Mouse (Mus musculus) MEL (cell line): ENCODE results near the gene Zfand2b. TPM values are rescaled to one million over a fixed set of nuclear protein-coding genes. Genes with fewer than 3 reads are reported as not detected.

Experiments
- DNase-seq: peaks from one replicate; pipeline ENCODE4 v3.0.0; 2011; ENCODE audit warnings: low read depth, low spot score
- H3K27ac ChIP-seq: 2 replicates; pipeline ENCODE4 v1.5.1; 2012; ENCODE audit warnings: low read depth, mild to moderate bottlenecking, control low read depth, low read length, moderate library complexity; ENCODE audit not compliant: control insufficient read depth
- H3K27me3 ChIP-seq, 2 experiments: fragments of 150-350 bp in 1 of 2; sonication (generic) in 1 of 2; 2 replicates each; pipeline ENCODE4 v1.6.1; 2012; ENCODE audit warnings: low read length in 2 of 2, mild to moderate bottlenecking in 2 of 2, improper control_type of control experiment in 1 of 2, moderate library complexity in 1 of 2; ENCODE audit not compliant: insufficient read depth in 2 of 2, control insufficient read depth in 1 of 2
- H3K36me3 ChIP-seq, 2 experiments: 2 replicates each; pipeline ENCODE4 v1.6.1; 2012 to 2014; ENCODE audit warnings: low read length in 2 of 2, improper control_type of control experiment in 1 of 2, inconsistent platforms in 1 of 2, mild to moderate bottlenecking in 1 of 2; ENCODE audit not compliant: insufficient read depth in 2 of 2, control insufficient read depth in 1 of 2
- H3K4me1 ChIP-seq, 2 experiments: fragments of 150-350 bp in 1 of 2; sonication (generic) in 1 of 2; 2 replicates each; pipeline ENCODE4 v1.6.1; 2012; ENCODE audit warnings: low read length in 2 of 2, improper control_type of control experiment in 1 of 2, mild to moderate bottlenecking in 1 of 2; ENCODE audit not compliant: insufficient read depth in 2 of 2, control insufficient read depth in 1 of 2
- H3K4me3 ChIP-seq, 2 experiments: fragments of 150-350 bp in 1 of 2; sonication (generic) in 1 of 2; 2 replicates each; pipeline ENCODE4 v1.5.1; 2012; ENCODE audit warnings: low read depth in 2 of 2, low read length in 2 of 2, mild to moderate bottlenecking in 2 of 2, moderate library complexity in 2 of 2, control low read depth in 1 of 2, improper control_type of control experiment in 1 of 2; ENCODE audit not compliant: control insufficient read depth in 1 of 2, insufficient read depth in 1 of 2
- H3K79me2 ChIP-seq: 2 replicates; pipeline ENCODE4 v1.6.1; 2012; ENCODE audit warnings: mild to moderate bottlenecking, low read length, moderate library complexity; ENCODE audit not compliant: control insufficient read depth, poor library complexity, insufficient read depth
- H3K9ac ChIP-seq: 2 replicates; pipeline ENCODE4 v1.6.1; 2012; ENCODE audit warnings: low read depth, mild to moderate bottlenecking, control low read depth, low read length, moderate library complexity; ENCODE audit not compliant: control insufficient read depth, poor library complexity, severe bottlenecking
- H3K9me3 ChIP-seq: fragments of 150-350 bp; sonication (generic); replicated peaks from 2 replicates; pipeline ENCODE4 v1.6.1; 2012; ENCODE audit warnings: mild to moderate bottlenecking, low read length, improper control_type of control experiment, moderate library complexity; ENCODE audit not compliant: insufficient read depth
- CHD2 ChIP-seq: IDR thresholded peaks from 2 replicates; pipeline ENCODE4 v1.6.1; 2011; ENCODE audit warnings: low read length, improper control_type of control experiment
- E2F4 ChIP-seq: IDR thresholded peaks from 2 replicates; pipeline ENCODE4 v1.6.1; 2011; ENCODE audit warnings: low read depth, low read length, improper control_type of control experiment, borderline replicate concordance
- GABPA ChIP-seq: IDR thresholded peaks from 2 replicates; pipeline ENCODE4 v1.6.1; 2012; ENCODE audit warnings: low read depth, mild to moderate bottlenecking, inconsistent platforms, low read length, improper control_type of control experiment, moderate library complexity
- GATA1 ChIP-seq: IDR thresholded peaks from 2 replicates; pipeline ENCODE4 v1.6.1; 2011; ENCODE audit warnings: low read depth, low read length, improper control_type of control experiment
- HCFC1 ChIP-seq: IDR thresholded peaks from 2 replicates; pipeline ENCODE4 v1.6.1; 2012; ENCODE audit warnings: low read depth, mild to moderate bottlenecking, inconsistent platforms, low read length, improper control_type of control experiment, moderate library complexity
- JUND ChIP-seq: IDR thresholded peaks from 2 replicates; pipeline ENCODE4 v1.6.1; 2011; ENCODE audit warnings: low read depth, mild to moderate bottlenecking, improper control_type of control experiment, low read length
- KAT2A ChIP-seq: conservative IDR thresholded peaks from 2 replicates; pipeline ENCODE4 v1.6.1; 2012; ENCODE audit warnings: low read depth, low read length, improper control_type of control experiment, inconsistent platforms
- MAFK ChIP-seq: IDR thresholded peaks from 2 replicates; pipeline ENCODE4 v1.6.1; 2011; ENCODE audit warnings: low read depth, mild to moderate bottlenecking, low read length, improper control_type of control experiment, borderline replicate concordance
- MAX ChIP-seq: IDR thresholded peaks from 2 replicates; pipeline ENCODE4 v1.6.1; 2011; ENCODE audit warnings: low read length, improper control_type of control experiment
- MEF2A ChIP-seq: IDR thresholded peaks from 2 replicates; pipeline ENCODE4 v1.6.1; 2014; ENCODE audit warnings: low read depth, mild to moderate bottlenecking, inconsistent platforms, low read length, improper control_type of control experiment; ENCODE audit not compliant: poor library complexity, insufficient replicate concordance, severe bottlenecking; ENCODE audit errors: extremely low read depth
- MYB ChIP-seq: IDR thresholded peaks from 2 replicates; pipeline ENCODE4 v1.6.1; 2011; ENCODE audit warnings: mild to moderate bottlenecking, low read depth, low read length, improper control_type of control experiment
- MYC ChIP-seq: IDR thresholded peaks from 2 replicates; pipeline ENCODE4 v1.6.1; 2011; ENCODE audit warnings: low read depth, mild to moderate bottlenecking, low read length, improper control_type of control experiment, moderate library complexity
- NRF1 ChIP-seq: IDR thresholded peaks from 2 replicates; pipeline ENCODE4 v1.6.1; 2014; ENCODE audit warnings: low read depth, mild to moderate bottlenecking, inconsistent platforms, low read length, improper control_type of control experiment, moderate library complexity; ENCODE audit not compliant: poor library complexity, insufficient read depth, severe bottlenecking
- POLR2A ChIP-seq, 2 experiments: IDR thresholded peaks; 2 replicates each; pipeline ENCODE4 v1.6.1; 2011 to 2012; ENCODE audit warnings: low read length in 2 of 2, mild to moderate bottlenecking in 2 of 2, control low read depth in 1 of 2, improper control_type of control experiment in 1 of 2, low read depth in 1 of 2, moderate library complexity in 1 of 2; ENCODE audit not compliant: control insufficient read depth in 1 of 2, insufficient read depth in 1 of 2, poor library complexity in 1 of 2
- POLR2AphosphoS2 ChIP-seq: IDR thresholded peaks from 2 replicates; pipeline ENCODE4 v1.6.1; 2011; ENCODE audit warnings: low read length, improper control_type of control experiment
- POLR2AphosphoS5 ChIP-seq: IDR thresholded peaks from 2 replicates; pipeline ENCODE4 v1.6.1; 2012; ENCODE audit warnings: low read depth, borderline replicate concordance, mild to moderate bottlenecking, inconsistent platforms, low read length, moderate library complexity, mixed read lengths
- RAD21 ChIP-seq: IDR thresholded peaks from 2 replicates; pipeline ENCODE4 v1.6.1; 2011; ENCODE audit warnings: mild to moderate bottlenecking, low read depth, low read length, improper control_type of control experiment
- RCOR1 ChIP-seq: IDR thresholded peaks from 2 replicates; pipeline ENCODE4 v1.6.1; 2012; ENCODE audit warnings: low read depth, mild to moderate bottlenecking, inconsistent platforms, low read length, improper control_type of control experiment
- SIN3A ChIP-seq: IDR thresholded peaks from 2 replicates; pipeline ENCODE4 v1.6.1; 2012; ENCODE audit warnings: low read length, improper control_type of control experiment, inconsistent platforms
- UBTF ChIP-seq: IDR thresholded peaks from 2 replicates; pipeline ENCODE4 v1.6.1; 2012; ENCODE audit warnings: low read depth, mild to moderate bottlenecking, inconsistent platforms, low read length, improper control_type of control experiment, moderate library complexity, borderline replicate concordance; ENCODE audit not compliant: insufficient read depth
- ZC3H11A ChIP-seq: IDR thresholded peaks from 2 replicates; pipeline ENCODE4 v1.6.1; 2012; ENCODE audit warnings: low read depth, mild to moderate bottlenecking, inconsistent platforms, low read length, improper control_type of control experiment
- ZMIZ1 ChIP-seq: IDR thresholded peaks from 2 replicates; pipeline ENCODE4 v1.6.1; 2012; ENCODE audit warnings: low read depth, mild to moderate bottlenecking, inconsistent platforms, low read length, improper control_type of control experiment, moderate library complexity
- ZNF384 ChIP-seq: IDR thresholded peaks from 2 replicates; pipeline ENCODE4 v1.6.1; 2012; ENCODE audit warnings: low read depth, mild to moderate bottlenecking, inconsistent platforms, low read length, improper control_type of control experiment
- polyA plus RNA-seq, 2 experiments: library from polyadenylated mRNA; stranded (reverse) in 1 of 2; unstranded in 1 of 2; fragments of >175 nt in 1 of 2; fragments of >200 nt in 1 of 2; gene quantifications; 2 replicates each; pipeline versions ENCODE4 v1.2.1 to v1.2.4; 2012; ENCODE audit warnings: low replicate concordance in 2 of 2, low read depth in 1 of 2; ENCODE audit not compliant: insufficient read length in 2 of 2, insufficient read depth in 1 of 2, missing spikeins in 1 of 2
- total RNA-seq: library from RNA; depleted of rRNA; stranded (reverse); fragments of 300-350 nt; gene quantifications from 2 replicates; pipeline ENCODE4 v1.2.3, GENCODE M21; 2012

Zfand2b gene
- total and polyA plus RNA-seq, 3 experiments: 15.0 to 18.3 TPM; not detected in 1

DNA sequence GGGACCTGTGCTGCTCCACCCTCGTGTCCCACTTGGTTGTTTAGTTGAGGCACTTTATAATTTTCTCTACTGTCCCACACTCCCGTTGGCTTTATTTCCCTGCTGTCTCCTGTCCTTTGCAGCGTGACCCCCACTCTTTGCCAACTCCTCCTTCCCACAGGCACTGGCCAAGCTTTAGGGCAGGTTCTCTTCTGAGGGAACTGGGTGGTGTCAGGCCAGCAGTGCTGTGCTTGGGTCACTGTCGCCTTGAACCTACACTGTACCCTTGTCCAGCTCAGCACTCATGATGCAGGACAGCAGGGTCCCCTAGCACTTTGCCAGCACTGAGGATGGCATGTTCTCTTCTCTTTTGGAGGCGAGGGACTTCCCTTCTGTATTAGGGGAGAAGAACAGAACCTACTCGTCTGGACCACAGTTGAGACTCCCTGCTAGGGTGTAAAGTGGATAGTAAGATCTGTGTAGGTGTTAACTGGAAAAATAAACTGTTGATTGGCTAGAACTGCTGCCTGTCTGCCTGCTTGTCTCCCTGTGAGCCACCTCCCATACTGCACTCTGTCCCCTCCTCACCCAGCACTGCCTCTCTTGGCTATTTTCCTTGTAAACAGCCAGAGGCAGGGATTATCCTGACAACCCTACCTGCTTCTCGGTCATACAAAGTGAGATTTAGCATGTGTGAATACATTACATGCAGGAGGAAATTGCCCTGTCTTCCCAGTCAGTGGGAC, 20.9 kb upstream of the Zfand2b start:
- Histone ChIP-seq H3K27me3 (no peaks in the 10 kb centered on the region), H3K4me1 (peaks cover 0 to 2% of the 10 kb centered on the region in 2 experiments; a peak in 2 of 4 replicates), H3K9me3 (no peaks in the 10 kb centered on the region), H3K9ac (no peak overlapping the region), H3K79me2 (peaks cover 16% of the 10 kb centered on the region), H3K4me3 (no peak overlapping the region), H3K27ac (no peak overlapping the region), H3K36me3 (no peaks in the 10 kb centered on the region; a peak in 2 of 4 replicates)
- TF ChIP-seq ZMIZ1 (no peak), UBTF (no peak), SIN3A (no peak), HCFC1 (no peak), ZNF384 (no peak), MAFK (no peak), CHD2 (no peak), GATA1 (no peak), MEF2A (no peak), E2F4 (no peak), ZC3H11A (no peak), POLR2AphosphoS5 (no peak), MYC (no peak), POLR2A (IDR thresholded peaks at IDR 0.05; ENCODE audit: control insufficient read depth in 1 of 2, insufficient read depth in 1 of 2, low read depth in 1 of 2, low read length in 2 of 2, poor library complexity in 1 of 2) (no peak), MYB (no peak), KAT2A (no peak), JUND (no peak), RCOR1 (no peak), NRF1 (no peak)
- DNase-seq: no peak

DNA sequence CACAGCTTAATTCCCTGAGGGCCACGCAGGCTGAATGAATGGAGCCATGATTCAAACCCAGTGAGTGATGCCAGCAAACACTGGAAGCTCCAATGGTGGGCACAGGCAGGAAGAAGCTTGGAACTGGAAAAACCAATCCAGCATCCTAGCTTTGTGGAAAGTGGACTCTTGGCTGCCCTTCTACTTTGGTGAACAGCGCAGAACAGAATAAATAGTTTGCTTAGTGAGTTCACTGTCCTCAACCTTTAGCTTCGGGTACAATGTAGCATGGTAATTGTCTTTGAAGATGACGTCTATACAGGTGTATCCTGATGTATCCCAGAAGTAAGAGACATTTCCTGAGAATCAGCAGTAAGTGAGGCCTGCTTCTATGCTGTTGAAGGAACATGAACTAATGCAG, 19.7 kb upstream of the Zfand2b start:
- DNase-seq: no peak
- Histone ChIP-seq H3K79me2 (peaks cover 7% of the 10 kb centered on the region), H3K27ac (no peak overlapping the region), H3K27me3 (no peaks in the 10 kb centered on the region), H3K9ac (no peak overlapping the region), H3K4me3 (no peak overlapping the region), H3K36me3 (no peaks in the 10 kb centered on the region; a peak in 1 of 4 replicates), H3K9me3 (no peaks in the 10 kb centered on the region), H3K4me1 (no peaks in the 10 kb centered on the region; a peak in 1 of 4 replicates)
- TF ChIP-seq ZNF384: no peak
- no peak for TF ChIP-seq RAD21
- TF ChIP-seq MYC: no peak
- TF ChIP-seq GABPA: no peak
- TF ChIP-seq MYB: no peak
- TF ChIP-seq POLR2AphosphoS2: no peak
- TF ChIP-seq JUND: no peak
- TF ChIP-seq SIN3A: no peak
- TF ChIP-seq POLR2AphosphoS5: no peak
- TF ChIP-seq UBTF: no peak
- TF ChIP-seq POLR2A (IDR thresholded peaks at IDR 0.05; ENCODE audit: control insufficient read depth in 1 of 2, insufficient read depth in 1 of 2, low read depth in 1 of 2, low read length in 2 of 2, poor library complexity in 1 of 2): no peak
- no peak for TF ChIP-seq ZC3H11A
- no peak for TF ChIP-seq MAX
